Mouse (Mus musculus) kidney, postnatal 10 days (tissue): ENCODE results near the gene Mad2l2.

ENCODE experiments used
- DNase-seq: peaks from one replicate; pipeline ENCODE4 v3.0.0; 2021; ENCODE audit warnings: mixed read lengths

Gene Mad2l2

DNA sequence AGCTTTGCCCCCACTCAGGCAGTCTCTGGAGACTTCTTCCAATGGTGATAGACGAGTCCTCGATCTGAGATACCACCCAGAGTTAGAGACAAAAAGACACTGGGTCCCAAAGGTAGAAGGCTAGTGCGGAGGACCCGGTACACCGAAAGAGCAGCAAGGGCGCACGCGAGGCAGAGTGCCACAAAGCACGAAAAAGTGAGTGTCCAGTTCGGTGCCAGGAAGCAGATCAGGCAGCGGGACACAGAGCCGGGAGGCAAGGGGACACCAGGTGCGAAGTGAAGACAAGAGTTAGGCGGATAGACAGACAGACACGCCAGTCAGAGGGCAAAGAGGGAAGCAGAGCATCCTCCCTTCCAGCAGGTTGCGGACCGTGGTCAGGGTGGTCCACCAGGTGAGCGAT lies at the start of gene Mad2l2:
Mad2l2 (plus strand) TSS at position 252 of the 400 bp plus-strand sequence.
- no peak for DNase-seq

- DNase-seq: no peak
Observed at GRCm38 (mm10) chr4:148080597-148080973, 49.6 kb upstream of the Mad2l2 start.

DNA sequence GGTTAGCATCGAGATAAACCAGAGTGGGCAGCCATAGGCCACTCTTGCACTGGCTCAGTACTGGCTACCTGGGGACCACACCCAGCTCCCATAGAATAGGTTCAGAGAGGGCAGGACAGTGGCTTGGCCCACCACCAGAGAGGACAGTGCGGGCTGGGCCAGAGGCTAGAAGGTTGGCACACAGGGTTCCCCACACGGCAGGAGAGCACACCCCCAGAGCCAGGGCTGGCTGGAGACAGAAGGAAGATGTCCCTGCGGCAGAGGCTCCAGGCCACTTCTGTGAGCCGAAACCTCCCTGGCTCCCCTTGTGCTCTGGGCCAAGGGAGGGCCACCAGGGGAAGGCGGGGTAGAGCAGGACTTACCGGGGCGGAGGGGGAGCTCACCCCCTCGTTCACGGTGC lies 49.0 kb upstream of the Mad2l2 start:
- no peak for DNase-seq

DNA sequence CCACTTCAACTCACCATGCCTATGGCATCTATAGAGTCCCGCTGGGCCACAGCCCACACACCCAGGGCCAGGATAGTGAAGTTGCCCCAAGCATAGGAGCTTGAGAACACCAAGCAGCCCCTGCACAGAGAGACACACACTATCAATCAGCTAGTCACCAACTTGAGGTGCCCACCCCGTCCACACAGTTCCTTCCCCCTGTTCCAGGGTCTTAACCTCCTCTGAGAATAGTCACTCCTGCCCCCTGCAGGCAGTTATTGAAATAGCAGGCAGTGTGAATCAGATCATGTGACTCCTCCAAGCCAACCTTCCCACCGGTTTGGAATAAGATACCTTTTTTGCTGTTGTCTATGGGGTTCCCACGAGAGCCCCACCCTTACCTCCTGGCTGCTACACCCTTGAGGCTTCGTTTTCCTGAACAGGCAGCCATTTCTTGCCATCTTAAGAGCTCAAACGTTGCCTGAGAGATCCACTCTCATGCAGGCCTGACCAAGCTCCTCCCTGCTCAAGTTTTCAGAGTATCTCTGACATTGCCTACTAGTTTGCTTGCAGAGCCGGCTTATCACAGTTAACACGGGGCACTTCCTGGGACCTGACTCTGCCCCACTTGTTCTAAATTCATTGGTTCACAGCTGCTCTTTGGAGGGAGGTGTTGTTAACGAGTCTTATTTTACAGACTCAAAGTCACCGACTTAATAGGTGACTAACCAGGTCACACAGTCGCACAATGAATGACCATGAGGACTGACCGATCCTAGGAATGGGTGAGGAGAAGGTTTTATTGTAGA lies 47.7 kb upstream of the Mad2l2 start:
- DNase-seq: peak; percentile 79

- peak; percentile 79 for DNase-seq
Observed at GRCm38 (mm10) chr4:148083176-148083899, 46.8 kb upstream of the Mad2l2 start.

DNA sequence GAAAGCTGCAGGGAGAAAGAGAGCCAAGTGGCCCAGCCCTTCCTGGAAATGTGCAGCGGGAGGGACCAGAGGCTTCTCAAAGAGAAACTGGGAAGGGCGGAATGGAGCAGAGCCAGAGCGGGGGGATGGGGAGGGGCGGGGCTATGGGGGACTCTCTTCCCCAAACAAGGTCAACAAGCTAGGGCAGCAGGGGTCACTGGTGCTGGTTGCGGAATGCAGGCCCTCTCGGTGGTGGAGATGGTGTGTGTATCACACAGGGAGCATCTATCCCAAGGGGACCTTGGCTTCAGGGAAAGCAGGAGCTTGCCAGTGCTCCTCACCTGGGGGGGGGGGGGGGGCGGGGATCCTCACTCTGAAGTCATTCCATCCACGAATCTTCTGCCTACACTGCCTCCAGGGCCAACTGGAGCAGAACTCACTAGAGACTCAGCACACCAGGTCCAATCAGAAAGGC lies 45.9 kb upstream of the Mad2l2 start:
- DNase-seq: peak; percentile 78

- DNase-seq: peak; percentile 34
Observed at GRCm38 (mm10) chr4:148085131-148085906, 44.9 kb upstream of the Mad2l2 start.

DNA sequence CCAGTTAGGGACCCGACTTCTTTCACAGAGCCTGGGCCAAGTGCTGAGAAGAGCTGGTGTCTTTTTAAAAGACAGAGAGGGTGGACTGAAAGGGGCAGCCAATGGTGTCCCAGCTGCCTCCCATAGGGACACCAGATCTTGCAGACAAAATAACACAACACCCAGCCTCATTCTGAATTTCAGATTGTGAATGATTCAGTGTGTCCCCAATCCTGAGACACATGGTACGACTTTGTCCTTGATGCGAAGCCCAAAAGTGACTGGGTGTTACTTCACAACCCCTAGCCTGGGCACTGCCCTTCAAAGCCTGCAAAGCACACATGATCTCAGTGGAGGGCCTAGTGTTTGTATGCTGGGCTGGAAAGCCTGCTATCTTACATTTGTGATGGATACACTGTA lies 44.3 kb upstream of the Mad2l2 start:
- DNase-seq: no peak

DNA sequence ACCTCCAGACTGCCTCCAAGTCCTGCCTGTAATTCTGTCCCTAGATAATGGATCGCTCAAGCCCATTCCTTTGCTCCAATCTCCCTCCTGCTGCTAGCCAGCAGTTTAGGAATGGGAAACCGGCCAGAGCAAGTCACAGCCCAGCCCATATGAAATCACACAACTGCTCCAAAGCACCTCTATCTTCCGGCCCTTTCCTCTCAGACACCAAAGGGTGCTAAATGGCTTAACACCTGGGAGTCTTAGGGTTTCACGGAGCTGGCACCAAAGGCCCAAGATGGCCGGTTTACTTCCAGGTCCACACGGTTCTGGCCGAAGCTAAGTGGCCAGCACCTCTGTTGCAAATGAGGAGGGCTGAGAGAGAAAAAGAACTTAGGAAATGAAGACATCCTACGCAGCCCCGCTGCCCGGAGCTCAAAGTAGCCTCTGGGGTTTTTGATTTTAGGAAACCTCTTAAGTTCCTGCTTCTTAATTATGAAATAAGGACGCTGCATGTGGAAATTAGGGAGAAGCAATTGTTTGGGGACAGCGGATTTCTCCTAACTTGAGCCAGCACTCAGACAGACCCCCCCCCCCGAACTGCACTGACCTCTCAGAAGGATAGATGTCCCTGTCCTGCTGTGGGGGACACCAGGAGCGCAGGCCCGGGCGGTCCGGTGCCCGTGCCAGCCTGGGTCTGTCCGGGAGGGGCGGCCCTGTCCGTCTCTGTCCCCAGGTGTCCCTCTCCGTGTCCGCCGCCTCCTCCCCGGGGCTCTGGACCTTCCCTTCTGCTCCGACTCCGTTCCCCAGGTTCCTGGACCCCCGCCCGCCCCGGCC lies 42.9 kb upstream of the Mad2l2 start:
- DNase-seq: peak; percentile 70

- DNase-seq: peak; percentile 98
Observed at GRCm38 (mm10) chr4:148087907-148088527, 42.2 kb upstream of the Mad2l2 start, which contains the start of gene Agtrap. Gene Agtrap, minus strand, starts transcription at chr4:148088031.

GRCm38 (mm10) chr4:148089166-148089565 lies 41.0 kb upstream of the Mad2l2 start:
- DNase-seq: no peak

DNA sequence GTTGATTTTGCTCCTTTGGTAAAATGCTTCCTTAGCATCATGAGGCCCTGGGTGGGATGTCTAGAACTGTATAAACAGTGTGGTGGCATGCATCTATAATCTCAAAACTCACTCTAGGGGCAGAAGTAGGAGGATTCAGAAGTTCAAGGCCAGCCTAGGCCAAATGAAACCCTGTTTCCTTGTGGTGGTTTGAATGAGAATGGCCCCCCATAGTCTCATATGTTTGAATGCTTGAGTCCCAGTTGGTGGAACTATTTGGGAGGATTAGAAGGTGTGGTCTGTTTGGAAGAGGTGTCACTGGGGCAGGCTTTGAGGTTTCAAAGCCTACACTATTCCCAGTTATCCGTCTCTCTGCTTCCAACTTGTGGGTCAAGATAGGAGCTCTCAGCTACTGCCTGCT lies 39.0 kb upstream of the Mad2l2 start:
- DNase-seq: no peak

GRCm38 (mm10) chr4:148092551-148093271 lies 37.5 kb upstream of the Mad2l2 start:
- DNase-seq: no peak

- peak; percentile 8 for DNase-seq
Observed at GRCm38 (mm10) chr4:148094161-148094560, 36.0 kb upstream of the Mad2l2 start.

DNA sequence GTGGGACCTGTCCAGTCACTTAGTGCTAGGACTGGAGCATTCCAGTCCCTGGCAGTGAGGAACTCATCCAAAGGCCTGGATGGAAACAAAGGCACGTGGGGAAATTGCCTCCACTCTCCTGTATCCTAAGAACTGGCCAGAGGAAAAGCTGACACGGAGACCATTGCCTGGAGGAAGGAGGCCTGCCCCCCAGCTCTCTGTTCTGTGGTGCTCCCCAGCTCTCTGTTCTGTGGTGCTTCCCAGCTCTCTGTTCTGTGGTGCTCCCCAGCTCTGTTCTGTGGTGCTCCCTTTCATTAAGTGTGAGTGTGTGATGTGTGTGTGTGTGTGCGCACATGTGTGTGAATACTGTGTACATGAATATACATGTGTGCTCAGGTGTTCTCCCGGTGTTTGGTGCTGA lies 35.1 kb upstream of the Mad2l2 start:
- DNase-seq: no peak

DNA sequence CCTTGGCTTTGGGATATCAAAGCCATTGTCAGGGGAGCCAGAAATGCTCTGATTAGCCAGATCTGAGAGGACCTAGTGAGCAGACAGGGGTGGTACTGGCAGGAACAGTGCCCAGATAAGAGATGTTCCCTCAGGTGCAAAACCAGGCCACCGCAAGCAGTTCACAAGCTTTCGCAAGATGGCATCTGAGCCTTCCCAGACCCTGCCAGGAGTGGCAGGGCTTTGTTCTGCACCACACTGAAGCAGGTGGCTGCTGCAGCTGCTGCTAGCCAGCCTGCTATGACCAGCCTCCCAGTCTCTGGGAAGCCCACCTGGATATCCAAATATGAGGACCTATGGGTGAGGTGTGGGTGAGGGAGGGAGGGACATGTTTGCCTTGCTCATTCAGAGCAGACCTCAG lies 32.2 kb upstream of the Mad2l2 start:
- DNase-seq: no peak

- DNase-seq: no peak
Observed at GRCm38 (mm10) chr4:148098666-148099065, 31.5 kb upstream of the Mad2l2 start.

DNA sequence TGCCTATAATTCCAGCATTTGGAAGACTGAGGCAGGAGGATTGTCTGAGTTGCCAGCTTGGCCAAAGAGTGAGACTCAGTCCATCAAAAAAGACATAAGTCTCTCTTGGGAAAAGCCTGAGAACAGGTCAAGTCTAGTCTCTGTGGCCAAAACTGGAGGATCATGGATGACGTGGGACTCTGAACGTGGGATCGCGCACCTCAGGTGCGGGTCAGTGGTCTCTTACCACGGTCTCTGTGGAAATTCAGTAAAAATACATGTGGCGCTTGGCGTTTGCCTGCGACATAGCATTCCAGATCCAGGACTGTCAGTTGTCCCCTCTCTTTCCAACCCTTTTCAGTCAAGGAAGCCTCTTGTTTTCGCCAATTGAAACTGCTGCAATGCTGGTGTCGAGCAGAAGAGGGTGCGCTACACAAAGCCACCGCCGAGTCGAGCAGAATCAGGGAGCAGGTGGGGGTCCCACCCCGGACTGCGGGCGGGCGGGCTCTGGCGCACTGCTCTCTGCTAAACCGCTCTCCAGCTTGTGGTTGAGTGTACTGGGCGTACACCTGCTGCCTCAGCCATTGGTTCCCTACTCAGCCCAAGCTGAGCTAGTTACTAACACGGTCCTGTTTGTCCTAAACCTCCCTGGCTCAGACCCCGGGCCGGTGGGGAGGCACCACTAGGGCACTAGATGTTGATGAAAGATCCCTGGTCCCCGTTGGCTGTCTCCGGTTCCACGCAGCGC lies 28.2 kb upstream of the Mad2l2 start:
- DNase-seq: peak; percentile 75

DNA sequence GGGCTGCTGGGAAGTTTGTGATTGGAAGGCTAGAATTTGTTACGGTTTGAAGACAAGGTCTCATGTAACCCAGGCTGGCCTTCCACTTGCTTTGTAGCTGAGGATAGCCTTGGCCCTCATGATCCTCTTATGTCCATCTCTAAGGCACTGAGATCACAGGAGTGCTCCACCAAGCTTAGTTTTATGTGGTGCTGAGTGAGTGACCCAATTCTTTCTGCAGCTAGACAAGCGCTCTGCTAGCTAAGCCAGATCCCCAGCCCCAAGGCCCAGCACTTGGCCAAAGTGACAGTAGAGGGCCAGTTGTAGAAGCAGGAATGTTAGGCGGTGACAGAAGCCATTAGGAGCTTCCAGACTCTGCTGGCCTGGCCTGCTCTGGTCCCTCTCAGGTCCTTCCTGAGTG lies 26.0 kb upstream of the Mad2l2 start:
- no peak for DNase-seq

- DNase-seq: no peak
Observed at GRCm38 (mm10) chr4:148107621-148108291, 22.4 kb upstream of the Mad2l2 start.
